In the genomic region with DNA sequence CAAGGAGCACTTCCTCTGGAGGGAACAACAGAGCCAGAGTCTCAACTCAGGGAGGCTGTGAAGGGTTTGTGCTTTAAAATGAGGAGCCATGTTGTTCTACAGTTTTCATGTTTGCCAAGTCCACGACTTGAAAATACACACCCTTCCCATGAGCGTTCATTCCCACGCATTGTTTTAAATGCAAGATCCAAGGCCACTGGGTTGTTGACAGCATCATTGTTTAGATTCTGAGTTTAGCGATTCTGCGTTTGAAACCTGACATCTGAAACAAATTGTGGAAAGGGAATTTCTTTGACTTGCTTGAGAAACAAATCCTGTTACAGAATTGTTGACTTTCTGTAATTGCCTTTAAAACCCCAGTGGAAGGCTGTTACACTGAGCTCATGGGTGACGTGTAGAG, we compare ENCODE assay signal across 9 mouse cellular contexts.
A peak's percentile ranks its signal among the peaks of the same experiment; 100 is the strongest.
DNase-seq lines count a peak whose midpoint lies in the region; ATAC-seq lines count a peak whose summit lies in the region.
"Had no signal": no experiment of that assay in that cellular context is flagged by ENCODE, and none has a peak within 500 bp of the region (broad histone marks: within the 10 kb centered on the region; RNA-seq: fewer than 3 reads in every experiment).

No protein-coding gene starts in this region.

- H3K9me3 ChIP-seq in heart, embryonic 14.5 days (ENCODE audit: control insufficient read depth, low read length) = no peaks in the 10 kb centered on the region
- no peaks in the 10 kb centered on the region for H3K9me3 ChIP-seq in embryonic facial prominence, embryonic 14.5 days (ENCODE audit: control insufficient read depth, low read length)
- no peaks in the 10 kb centered on the region for H3K9me3 ChIP-seq in hindbrain, embryonic 16.5 days (ENCODE audit: control insufficient read depth, low read length)
- no peaks in the 10 kb centered on the region for H3K9me3 ChIP-seq in midbrain, embryonic 16.5 days (replicated peaks; ENCODE audit: control insufficient read depth, low read length, poor library complexity, severe bottlenecking)

- ATAC-seq in heart, embryonic 14.5 days (ENCODE audit: insufficient number of reproducible peaks, insufficient read depth, low FRiP score, low read depth) = no peak
- ATAC-seq in embryonic facial prominence, embryonic 14.5 days (ENCODE audit: low read depth) = no peak
- ATAC-seq in hindbrain, embryonic 16.5 days = no peak
- no peak for ATAC-seq in midbrain, embryonic 16.5 days
- no peak for ATAC-seq in granulocyte monocyte progenitor cell, adult 5-6 weeks (replicated peaks; ENCODE audit: poor library complexity, severe bottlenecking)

- H3K36me3 ChIP-seq in heart, embryonic 14.5 days (ENCODE audit: control insufficient read depth, insufficient read depth, low read length) = no peaks in the 10 kb centered on the region
- no peaks in the 10 kb centered on the region for H3K36me3 ChIP-seq in embryonic facial prominence, embryonic 14.5 days (ENCODE audit: control insufficient read depth, insufficient read depth, low read length)
- H3K36me3 ChIP-seq in hindbrain, embryonic 16.5 days (ENCODE audit: control insufficient read depth, insufficient read depth, low read length) = no peaks in the 10 kb centered on the region
- no peaks in the 10 kb centered on the region for H3K36me3 ChIP-seq in midbrain, embryonic 16.5 days (ENCODE audit: control insufficient read depth, insufficient read depth, low read length)

- no peak for DNase-seq in heart, adult 18-20 months
- DNase-seq in embryonic facial prominence, embryonic 14.5 days (ENCODE audit: low spot score) = peak; percentile 48
- no peak for DNase-seq in c-Kit-positive CD71-positive TER-119-positive erythroid progenitor cells, embryonic 14.5 days (ENCODE audit: low spot score)
- no peak for DNase-seq in frontal cortex, postnatal 25 days (ENCODE audit: low spot score in 2 of 2)

- H3K9ac ChIP-seq in heart, embryonic 14.5 days (ENCODE audit: low read length) = peak overlapping the region; percentile 66; the same call in 1 of the 2 replicates
- no peak overlapping the region for H3K9ac ChIP-seq in embryonic facial prominence, embryonic 14.5 days (ENCODE audit: low read depth, low read length)
- no peak overlapping the region for H3K9ac ChIP-seq in hindbrain, embryonic 16.5 days (ENCODE audit: low read depth, low read length)
- no peak overlapping the region for H3K9ac ChIP-seq in midbrain, embryonic 16.5 days (ENCODE audit: low read depth, low read length)

- H3K4me3 ChIP-seq in heart, embryonic 14.5 days (ENCODE audit: control insufficient read depth in 1 of 2, insufficient read depth in 1 of 2, low read depth in 1 of 2, low read length in 2 of 2) = no peak overlapping the region
- H3K4me3 ChIP-seq in embryonic facial prominence, embryonic 14.5 days (ENCODE audit: low read depth, low read length) = no peak overlapping the region
- H3K4me3 ChIP-seq in hindbrain, embryonic 16.5 days (ENCODE audit: low read length) = no peak overlapping the region
- H3K4me3 ChIP-seq in midbrain, embryonic 16.5 days (ENCODE audit: low read depth, low read length) = no peak overlapping the region
- H3K4me3 ChIP-seq: layer of hippocampus, adult 2 months had no signal

- WGBS in heart, embryonic 14.5 days = 77% methylated on average over 6 of the region's 6 CpGs
- 39% methylated on average over 6 of the region's 6 CpGs for WGBS in embryonic facial prominence, embryonic 14.5 days
- WGBS in hindbrain, embryonic 16.5 days = 36% methylated on average over 6 of the region's 6 CpGs
- 27% methylated on average over 6 of the region's 6 CpGs for WGBS in midbrain, embryonic 16.5 days

- H3K4me2 ChIP-seq in heart, embryonic 14.5 days (ENCODE audit: low read length) = peak overlapping the region; percentile 43; the same call in 1 of the 2 replicates
- H3K4me2 ChIP-seq in embryonic facial prominence, embryonic 14.5 days (ENCODE audit: low read depth, low read length) = peak overlapping the region; percentile 35; the same call in 1 of the 2 replicates
- H3K4me2 ChIP-seq in hindbrain, embryonic 16.5 days (ENCODE audit: low read length) = peak overlapping the region; percentile 8
- peak overlapping the region; percentile 24 for H3K4me2 ChIP-seq in midbrain, embryonic 16.5 days (ENCODE audit: low read length)

- H3K27me3 ChIP-seq in heart, embryonic 14.5 days (ENCODE audit: control insufficient read depth, insufficient read depth, low read length) = no peaks in the 10 kb centered on the region
- no peaks in the 10 kb centered on the region for H3K27me3 ChIP-seq in embryonic facial prominence, embryonic 14.5 days (replicated peaks; ENCODE audit: control insufficient read depth, insufficient read depth, low read length)
- no peaks in the 10 kb centered on the region; the same call in 1 of the 2 replicates for H3K27me3 ChIP-seq in hindbrain, embryonic 16.5 days (replicated peaks; ENCODE audit: control insufficient read depth, insufficient read depth, low read length)
- H3K27me3 ChIP-seq in midbrain, embryonic 16.5 days (ENCODE audit: control insufficient read depth, insufficient read depth, low read depth, low read length) = no peaks in the 10 kb centered on the region

- peaks cover 16 to 20% of the 10 kb centered on the region in 2 experiments for H3K4me1 ChIP-seq in heart, embryonic 14.5 days (ENCODE audit: control insufficient read depth in 2 of 2, insufficient read depth in 2 of 2, low read length in 2 of 2)
- peaks cover 19% of the 10 kb centered on the region for H3K4me1 ChIP-seq in embryonic facial prominence, embryonic 14.5 days (ENCODE audit: control insufficient read depth, insufficient read depth, low read length)
- peaks cover 14% of the 10 kb centered on the region for H3K4me1 ChIP-seq in hindbrain, embryonic 16.5 days (ENCODE audit: control insufficient read depth, insufficient read depth, low read depth, low read length)
- H3K4me1 ChIP-seq in midbrain, embryonic 16.5 days (ENCODE audit: control insufficient read depth, insufficient read depth, low read length) = peaks cover 17% of the 10 kb centered on the region

- H3K27ac ChIP-seq in heart, embryonic 14.5 days (replicated peaks in 1 of 2; ENCODE audit: control insufficient read depth in 1 of 2, insufficient read depth in 1 of 2, low read depth in 2 of 2, low read length in 2 of 2) = peak overlapping the region; percentile 78 to 93; a peak in 3 of 4 replicates
- peak overlapping the region; percentile 80 for H3K27ac ChIP-seq in embryonic facial prominence, embryonic 14.5 days (replicated peaks; ENCODE audit: low read depth, low read length)
- peak overlapping the region; percentile 70; the same call in 1 of the 2 replicates for H3K27ac ChIP-seq in hindbrain, embryonic 16.5 days (ENCODE audit: low read depth, low read length)
- H3K27ac ChIP-seq in midbrain, embryonic 16.5 days (ENCODE audit: low read length) = peak overlapping the region; percentile 69
